Mouse (Mus musculus): Measurements from ENCODE around the gene Hoxa9. TPM values are rescaled to one million over a fixed set of nuclear protein-coding genes. Genes with fewer than 3 reads are reported as not detected.
A peak's percentile ranks its signal among the peaks of the same experiment; 100 is the strongest.

Hoxa9 gene
- polyA plus RNA-seq, 2 experiments: 39.0 to 107 TPM

GRCm38 (mm10) chr6:52179690-52180089 lies 51.2 kb downstream of the Hoxa9 start:
- 37% methylated on average over 10 of the region's 10 CpGs for WGBS
- Histone ChIP-seq H3K27ac (replicated peaks; ENCODE audit: low read depth, low read length) (no peak overlapping the region), H3K4me2 (replicated peaks; ENCODE audit: low read depth, low read length, severe bottlenecking) (0 out of 2 replicates have a peak overlapping the region, but pooled peaks have one; percentile 0), H3K4me3 (replicated peaks; ENCODE audit: low read length) (no peak overlapping the region), H3K27me3 (ENCODE audit: control insufficient read depth, insufficient read depth, low read length) (peaks cover 58% of the 10 kb centered on the region), H3K9ac (ENCODE audit: low read depth, low read length, severe bottlenecking) (no peak overlapping the region), H3K4me1 (ENCODE audit: control insufficient read depth, insufficient read depth, low read length) (peaks cover 38% of the 10 kb centered on the region), H3K9me3 (ENCODE audit: control insufficient read depth, low read length) (no peaks in the 10 kb centered on the region), H3K36me3 (ENCODE audit: control insufficient read depth, insufficient read depth, low read length) (peaks cover 17% of the 10 kb centered on the region)
- TF ChIP-seq POLR2A (IDR thresholded peaks at IDR 0.05; ENCODE audit: borderline replicate concordance, extremely low read depth, insufficient read depth, insufficient read length): no peak
- ATAC-seq (ENCODE audit: low FRiP score, low read depth) (no peak), DNase-seq (ENCODE audit: low spot score) (no peak)

DNA sequence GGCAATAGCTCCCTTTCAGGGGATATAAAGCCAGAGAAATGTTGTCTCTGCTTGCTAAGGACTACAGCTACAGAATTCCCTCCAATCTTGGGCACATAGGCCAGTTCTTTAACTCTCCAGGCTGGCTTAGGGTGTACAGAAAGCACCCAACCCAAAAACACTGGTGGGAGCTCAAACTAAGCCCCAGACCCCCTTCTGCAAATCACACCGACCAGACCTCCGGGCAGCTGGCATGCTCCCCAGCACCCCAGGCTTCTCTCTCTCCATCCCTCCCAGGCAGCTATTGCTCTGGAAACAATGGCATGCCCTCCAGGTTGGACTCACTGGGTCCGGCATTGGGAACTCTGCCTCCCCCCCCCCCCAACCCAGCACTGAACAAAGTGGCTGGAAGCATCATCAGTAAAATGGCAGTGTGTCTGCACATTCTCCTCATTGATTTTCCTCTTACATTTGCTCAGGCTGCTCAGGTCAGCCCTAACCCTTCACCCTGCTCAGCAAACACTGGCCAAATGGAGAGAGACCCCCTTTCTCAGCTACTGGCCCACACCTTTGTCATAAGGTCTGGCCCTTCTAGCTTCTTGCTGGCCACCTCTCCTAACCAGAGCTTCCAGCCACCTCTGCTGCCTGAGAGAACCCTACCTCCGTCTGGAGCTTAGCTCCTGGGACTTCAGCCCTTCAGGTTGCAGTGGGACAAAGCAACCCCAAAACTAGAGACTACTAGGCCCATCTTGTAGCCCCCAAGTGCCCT lies 51.8 kb downstream of the Hoxa9 start:
- Histone ChIP-seq H3K9ac (ENCODE audit: low read depth, low read length, severe bottlenecking) (no peak overlapping the region), H3K4me3 (replicated peaks; ENCODE audit: low read length) (no peak overlapping the region), H3K4me1 (ENCODE audit: control insufficient read depth, insufficient read depth, low read length) (peaks cover 32% of the 10 kb centered on the region), H3K4me2 (replicated peaks; ENCODE audit: low read depth, low read length, severe bottlenecking) (no peak overlapping the region; the same call in 1 of the 2 replicates), H3K36me3 (ENCODE audit: control insufficient read depth, insufficient read depth, low read length) (peaks cover 17% of the 10 kb centered on the region), H3K27ac (replicated peaks; ENCODE audit: low read depth, low read length) (no peak overlapping the region), H3K9me3 (ENCODE audit: control insufficient read depth, low read length) (no peaks in the 10 kb centered on the region), H3K27me3 (ENCODE audit: control insufficient read depth, insufficient read depth, low read length) (peaks cover 54% of the 10 kb centered on the region)
- ATAC-seq (ENCODE audit: low FRiP score, low read depth) (no peak), DNase-seq (ENCODE audit: low spot score) (no peak)
- TF ChIP-seq POLR2A (IDR thresholded peaks at IDR 0.05; ENCODE audit: borderline replicate concordance, extremely low read depth, insufficient read depth, insufficient read length): no peak
- 25% methylated on average over 4 of the region's 4 CpGs for WGBS

DNA sequence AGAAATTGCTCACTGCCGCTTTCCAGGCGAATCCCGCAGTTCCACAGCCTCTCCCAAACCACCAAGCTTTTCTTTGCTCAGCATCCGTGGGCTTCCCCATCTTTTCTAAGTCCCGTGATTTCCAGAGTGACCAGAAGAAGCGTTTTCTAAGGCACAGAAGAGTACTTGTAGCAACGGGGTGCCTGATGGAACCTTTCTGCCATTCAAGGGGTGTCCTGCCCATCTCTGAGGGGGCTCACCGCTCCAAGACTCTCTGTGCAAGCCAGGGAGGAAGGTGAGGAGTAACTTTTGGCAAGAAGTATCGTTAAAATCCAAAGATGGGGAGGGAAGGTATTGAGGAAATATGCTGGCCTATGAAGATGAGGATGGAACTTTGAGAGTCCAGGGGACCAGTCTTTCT lies 53.1 kb downstream of the Hoxa9 start:
- Histone ChIP-seq H3K4me1 (ENCODE audit: control insufficient read depth, insufficient read depth, low read length) (peaks cover 33% of the 10 kb centered on the region), H3K4me2 (replicated peaks; ENCODE audit: low read depth, low read length, severe bottlenecking) (peak overlapping the region; percentile 68), H3K27me3 (ENCODE audit: control insufficient read depth, insufficient read depth, low read length) (peaks cover 57% of the 10 kb centered on the region), H3K9ac (ENCODE audit: low read depth, low read length, severe bottlenecking) (no peak overlapping the region), H3K27ac (replicated peaks; ENCODE audit: low read depth, low read length) (no peak overlapping the region), H3K9me3 (ENCODE audit: control insufficient read depth, low read length) (no peaks in the 10 kb centered on the region), H3K36me3 (ENCODE audit: control insufficient read depth, insufficient read depth, low read length) (peaks cover 13% of the 10 kb centered on the region), H3K4me3 (replicated peaks; ENCODE audit: low read length) (peak overlapping the region; percentile 40)
- no peak for TF ChIP-seq POLR2A (IDR thresholded peaks at IDR 0.05; ENCODE audit: borderline replicate concordance, extremely low read depth, insufficient read depth, insufficient read length)
- 22% methylated on average over 9 of the region's 9 CpGs for WGBS
- DNase-seq (ENCODE audit: low spot score): no peak
- no peak for ATAC-seq (ENCODE audit: low FRiP score, low read depth)

GRCm38 (mm10) chr6:52177061-52177735 lies 53.7 kb downstream of the Hoxa9 start, which contains the start of gene 5730596B20Rik:
5730596B20Rik (plus strand) TSS chr6:52177498.
- H3K36me3 ChIP-seq (ENCODE audit: control insufficient read depth, insufficient read depth, low read length): peaks cover 15% of the 10 kb centered on the region
- peak within 1 kb of the TSS; percentile 68 for H3K4me2 ChIP-seq (replicated peaks; ENCODE audit: low read depth, low read length, severe bottlenecking)
- H3K9me3 ChIP-seq (ENCODE audit: control insufficient read depth, low read length): no peaks in the 10 kb centered on the region
- ATAC-seq (ENCODE audit: low FRiP score, low read depth) (no peak), DNase-seq (ENCODE audit: low spot score) (no peak)
- WGBS: 13% methylated on average over 36 of the region's 36 CpGs
- no peak for TF ChIP-seq POLR2A (IDR thresholded peaks at IDR 0.05; ENCODE audit: borderline replicate concordance, extremely low read depth, insufficient read depth, insufficient read length)
- H3K9ac ChIP-seq (ENCODE audit: low read depth, low read length, severe bottlenecking): 0 out of 2 replicates have a peak within 1 kb of the TSS, but pooled peaks have one; percentile 49
- H3K27me3 ChIP-seq (ENCODE audit: control insufficient read depth, insufficient read depth, low read length): peaks cover 59% of the 10 kb centered on the region
- no peak within 1 kb of the TSS for H3K27ac ChIP-seq (replicated peaks; ENCODE audit: low read depth, low read length)
- H3K4me3 ChIP-seq (replicated peaks; ENCODE audit: low read length): peak within 1 kb of the TSS; percentile 40
- H3K4me1 ChIP-seq (ENCODE audit: control insufficient read depth, insufficient read depth, low read length): peaks cover 36% of the 10 kb centered on the region

DNA sequence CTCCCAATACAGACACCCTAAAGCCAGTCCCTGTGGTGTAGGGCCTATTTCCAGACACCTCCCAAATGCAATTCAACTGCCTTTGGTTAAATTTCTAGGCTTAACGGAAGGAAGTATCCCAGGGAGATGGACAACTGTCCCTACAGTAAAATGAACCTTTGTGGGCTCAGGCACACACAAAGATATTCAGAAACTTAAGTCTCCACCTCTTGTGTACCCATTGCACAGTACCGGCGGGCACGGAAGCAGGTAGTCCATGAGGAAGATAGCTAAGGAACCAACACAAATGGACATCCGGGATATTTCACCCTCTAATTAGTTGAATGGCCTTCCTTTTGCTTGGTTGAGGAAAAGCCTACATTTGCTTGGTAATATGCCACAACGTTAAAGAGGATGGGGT lies 54.5 kb downstream of the Hoxa9 start:
- Histone ChIP-seq H3K4me2 (replicated peaks; ENCODE audit: low read depth, low read length, severe bottlenecking) (peak overlapping the region; percentile 68), H3K4me1 (ENCODE audit: control insufficient read depth, insufficient read depth, low read length) (peaks cover 40% of the 10 kb centered on the region), H3K4me3 (replicated peaks; ENCODE audit: low read length) (peak overlapping the region; percentile 40), H3K27ac (replicated peaks; ENCODE audit: low read depth, low read length) (no peak overlapping the region), H3K9ac (ENCODE audit: low read depth, low read length, severe bottlenecking) (peak overlapping the region; percentile 49; the same call in 1 of the 2 replicates), H3K27me3 (ENCODE audit: control insufficient read depth, insufficient read depth, low read length) (peaks cover 65% of the 10 kb centered on the region), H3K9me3 (ENCODE audit: control insufficient read depth, low read length) (no peaks in the 10 kb centered on the region), H3K36me3 (ENCODE audit: control insufficient read depth, insufficient read depth, low read length) (peaks cover 15% of the 10 kb centered on the region)
- ATAC-seq (ENCODE audit: low FRiP score, low read depth) (no peak), DNase-seq (ENCODE audit: low spot score) (no peak)
- 14% methylated on average over 6 of the region's 6 CpGs for WGBS
- no peak for TF ChIP-seq POLR2A (IDR thresholded peaks at IDR 0.05; ENCODE audit: borderline replicate concordance, extremely low read depth, insufficient read depth, insufficient read length)
